Mouse (Mus musculus) intestine, embryonic 16.5 days (tissue): ENCODE measurements at regions not wholly inside any gene's neighbourhood (a gene's known extent, or its start where the extent isn't known, plus 50 kb on each side); places are given as distances from the start of the nearest gene placed in this dataset.

Source experiments
- ATAC-seq: fragments of 200-750 bp; cut with Nextera tagmentation; 2 replicates; pipeline ENCODE4 v1.8.0; 2017; ENCODE audit warnings: moderate TSS enrichment, moderate library complexity
- H3K27ac ChIP-seq: fragments of 300-500 bp; sonication (generic); 2 replicates; pipeline ENCODE4 v1.5.1; 2014; ENCODE audit warnings: mild to moderate bottlenecking, low read length
- H3K27me3 ChIP-seq: fragments of 300-500 bp; sonication (generic); replicated peaks from 2 replicates; pipeline ENCODE4 v1.6.1; 2014; ENCODE audit warnings: low read length, control low read depth, mixed read lengths; ENCODE audit not compliant: control insufficient read depth, insufficient read depth
- H3K36me3 ChIP-seq: fragments of 300-500 bp; sonication (generic); 2 replicates; pipeline ENCODE4 v1.6.1; 2014; ENCODE audit warnings: low read length, control low read depth; ENCODE audit not compliant: control insufficient read depth, insufficient read depth
- H3K4me1 ChIP-seq: fragments of 300-500 bp; sonication (generic); 2 replicates; pipeline ENCODE4 v1.6.1; 2014; ENCODE audit warnings: low read length, control low read depth, mixed read lengths; ENCODE audit not compliant: control insufficient read depth, insufficient read depth
- H3K4me2 ChIP-seq: fragments of 300-500 bp; sonication (generic); 2 replicates; pipeline ENCODE4 v1.6.1; 2014; ENCODE audit warnings: low read depth, low read length, control low read depth
- H3K4me3 ChIP-seq: fragments of 300-500 bp; sonication (generic); 2 replicates; pipeline ENCODE4 v1.5.1; 2014; ENCODE audit warnings: mild to moderate bottlenecking, low read length
- H3K9ac ChIP-seq: fragments of 300-500 bp; sonication (generic); 2 replicates; pipeline ENCODE4 v1.6.1; 2014; ENCODE audit warnings: low read depth, low read length
- H3K9me3 ChIP-seq: fragments of 300-500 bp; sonication (generic); 2 replicates; pipeline ENCODE4 v1.6.1; 2016; ENCODE audit warnings: low read length, control low read depth; ENCODE audit not compliant: control insufficient read depth
- WGBS: fragments of 180-500 bp; shearing (Covaris S2); extraction: QIAGEN DNeasy Blood & Tissue Kit; methylation state at CpG from one replicate; pipeline ENCODE4 v1.1.7; 2014; 5-methylcytosine and 5-hydroxymethylcytosine counted together

DNA sequence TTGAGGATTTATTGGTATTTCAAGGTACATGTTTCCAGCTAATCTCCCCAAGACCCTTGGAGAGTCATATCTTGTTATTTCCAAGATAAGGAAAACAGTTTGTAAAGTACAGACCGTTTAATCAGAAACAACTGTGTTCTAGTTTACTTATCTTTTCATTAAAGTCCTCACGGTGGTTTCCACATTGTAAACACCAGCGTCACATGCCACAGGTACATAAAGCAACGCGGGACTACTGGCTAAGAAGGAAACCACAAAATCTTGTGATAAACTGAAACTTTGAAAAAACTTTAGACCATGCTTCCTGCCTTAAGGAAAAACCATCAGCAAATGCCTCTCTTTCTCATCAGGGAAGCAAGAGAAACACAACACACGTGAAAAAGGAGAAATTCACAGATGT lies 522.4 kb upstream of the Fam174a start:
- H3K9me3 ChIP-seq = no peaks in the 10 kb centered on the region
- ATAC-seq = no peak
- H3K4me2 ChIP-seq = no peak overlapping the region
- H3K9ac ChIP-seq = no peak overlapping the region
- no peaks in the 10 kb centered on the region for H3K36me3 ChIP-seq
- H3K4me1 ChIP-seq = no peaks in the 10 kb centered on the region
- H3K27me3 ChIP-seq = no peaks in the 10 kb centered on the region
- 39% methylated on average over 6 of the region's 6 CpGs for WGBS
- H3K4me3 ChIP-seq = no peak overlapping the region
- H3K27ac ChIP-seq = no peak overlapping the region

DNA sequence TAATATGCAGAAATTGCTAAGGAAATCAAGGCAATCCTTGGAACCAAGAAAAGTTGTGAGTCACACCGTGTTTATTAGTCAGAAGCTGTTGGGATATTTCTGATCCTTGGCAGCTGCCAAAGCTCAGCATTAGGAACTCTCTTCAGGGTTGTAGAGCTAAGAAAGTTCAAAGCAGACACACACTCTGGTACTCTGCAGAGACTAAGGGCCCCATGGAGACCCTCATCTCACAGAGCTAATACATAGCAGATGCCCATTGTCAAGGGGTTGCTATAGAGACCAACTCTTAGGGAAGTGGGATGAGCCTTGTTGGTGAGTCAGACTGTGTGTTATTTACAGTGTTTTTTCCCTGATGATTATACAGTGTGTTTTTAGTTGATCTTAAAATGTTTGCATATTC lies 517.4 kb upstream of the Fam174a start:
- Histone ChIP-seq H3K9me3 (no peaks in the 10 kb centered on the region), H3K9ac (no peak overlapping the region), H3K36me3 (no peaks in the 10 kb centered on the region), H3K27ac (no peak overlapping the region), H3K4me2 (no peak overlapping the region), H3K27me3 (no peaks in the 10 kb centered on the region), H3K4me1 (no peaks in the 10 kb centered on the region), H3K4me3 (no peak overlapping the region)
- no peak for ATAC-seq
- WGBS = 72% methylated on average over 1 of the region's 1 CpGs

DNA sequence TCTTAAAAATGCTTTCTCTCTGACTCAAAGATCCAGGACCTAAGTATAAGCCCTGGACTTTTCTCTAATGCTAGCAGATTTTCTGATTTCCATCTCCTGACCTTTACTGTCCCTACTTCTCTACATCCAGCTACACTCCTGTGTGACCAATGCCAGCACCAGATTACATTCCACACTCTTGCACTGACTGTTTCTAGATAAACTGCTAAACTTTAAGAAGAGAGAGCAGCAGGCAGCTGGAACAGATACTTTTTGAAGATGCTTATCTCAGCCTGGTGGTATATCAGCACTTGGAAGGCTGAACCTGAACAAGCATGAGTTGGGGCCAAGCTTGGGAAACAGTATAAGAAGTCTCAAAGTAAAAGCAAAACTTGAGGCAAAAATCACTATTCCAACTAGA lies 509.7 kb upstream of the Fam174a start:
- H3K36me3 ChIP-seq = no peaks in the 10 kb centered on the region
- no peak overlapping the region for H3K27ac ChIP-seq
- H3K9me3 ChIP-seq = no peaks in the 10 kb centered on the region
- H3K4me3 ChIP-seq = no peak overlapping the region
- no peak overlapping the region for H3K4me2 ChIP-seq
- no peaks in the 10 kb centered on the region for H3K4me1 ChIP-seq
- ATAC-seq = no peak
- H3K9ac ChIP-seq = no peak overlapping the region
- H3K27me3 ChIP-seq = no peaks in the 10 kb centered on the region

DNA sequence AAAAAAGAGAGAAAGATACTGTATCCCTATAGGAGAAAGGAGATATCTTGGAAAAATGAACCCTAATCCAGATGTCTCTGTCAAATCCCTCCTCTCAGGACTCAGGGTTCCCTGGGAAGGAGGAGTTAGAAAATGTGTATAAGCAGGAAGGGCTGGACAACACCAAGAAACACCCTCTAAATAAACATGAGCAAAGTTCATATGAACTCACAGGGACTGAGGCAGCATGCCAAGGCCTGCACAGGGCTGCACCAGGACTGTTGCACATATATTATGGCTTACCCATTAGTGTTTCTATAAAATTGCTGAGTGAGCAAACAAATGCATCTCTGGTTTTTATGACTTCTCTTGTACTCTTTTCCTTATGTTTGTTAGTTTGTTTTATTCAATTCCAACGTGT lies 508.5 kb upstream of the Fam174a start:
- no peak overlapping the region for H3K27ac ChIP-seq
- H3K4me2 ChIP-seq = no peak overlapping the region
- no peaks in the 10 kb centered on the region for H3K27me3 ChIP-seq
- H3K4me3 ChIP-seq = no peak overlapping the region
- no peaks in the 10 kb centered on the region for H3K9me3 ChIP-seq
- WGBS = 34% methylated on average over 1 of the region's 1 CpGs
- H3K36me3 ChIP-seq = no peaks in the 10 kb centered on the region
- H3K4me1 ChIP-seq = no peaks in the 10 kb centered on the region
- H3K9ac ChIP-seq = no peak overlapping the region
- ATAC-seq = peak; percentile 84

DNA sequence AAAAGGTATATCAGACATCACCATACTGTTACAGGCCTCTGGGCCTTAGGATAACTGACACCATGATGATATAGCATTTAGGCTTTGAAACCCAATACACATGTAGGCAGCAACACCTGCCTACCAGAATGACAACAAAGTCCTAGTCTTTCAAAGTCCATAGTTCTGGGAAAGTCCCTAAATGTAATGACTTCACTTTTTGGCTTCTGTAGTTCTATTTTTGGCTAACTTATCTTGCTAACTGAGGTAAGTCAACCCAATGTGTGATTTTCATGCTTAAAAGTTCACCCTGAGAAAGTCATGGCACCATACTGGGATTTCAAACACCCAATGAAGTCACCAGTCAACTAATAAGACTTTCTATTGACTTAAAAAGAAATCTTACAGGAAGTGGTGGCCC lies 485.8 kb upstream of the Fam174a start:
- Histone ChIP-seq H3K4me2 (no peak overlapping the region), H3K9ac (no peak overlapping the region), H3K27ac (no peak overlapping the region), H3K4me3 (no peak overlapping the region), H3K9me3 (no peaks in the 10 kb centered on the region), H3K4me1 (no peaks in the 10 kb centered on the region), H3K36me3 (no peaks in the 10 kb centered on the region), H3K27me3 (no peaks in the 10 kb centered on the region)
- no peak for ATAC-seq

DNA sequence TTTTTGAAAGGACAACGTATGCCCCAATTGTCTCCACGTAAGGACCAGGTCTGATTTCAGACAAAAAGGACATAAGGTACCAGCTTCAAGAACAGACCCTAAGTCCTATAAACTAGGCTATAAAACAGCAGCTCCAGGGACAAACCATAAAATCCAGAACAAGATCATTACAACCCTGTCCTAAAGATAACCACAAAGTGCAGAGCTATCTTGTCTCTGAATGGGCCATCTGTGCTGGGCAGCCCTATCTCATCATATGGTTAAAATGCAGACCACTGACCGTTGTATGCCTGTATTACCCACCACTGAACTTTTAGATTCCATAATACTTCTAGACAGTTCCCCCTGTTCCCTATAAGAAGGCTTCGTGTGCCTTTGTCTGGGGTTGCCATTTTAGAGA lies 477.4 kb upstream of the Fam174a start:
- no peak for ATAC-seq
- 83% methylated on average over 4 of the region's 4 CpGs for WGBS
- no peaks in the 10 kb centered on the region for H3K27me3 ChIP-seq
- no peak overlapping the region for H3K9ac ChIP-seq
- no peak overlapping the region for H3K4me2 ChIP-seq
- no peaks in the 10 kb centered on the region for H3K4me1 ChIP-seq
- H3K36me3 ChIP-seq = no peaks in the 10 kb centered on the region
- no peak overlapping the region for H3K27ac ChIP-seq
- H3K4me3 ChIP-seq = no peak overlapping the region
- no peaks in the 10 kb centered on the region for H3K9me3 ChIP-seq

DNA sequence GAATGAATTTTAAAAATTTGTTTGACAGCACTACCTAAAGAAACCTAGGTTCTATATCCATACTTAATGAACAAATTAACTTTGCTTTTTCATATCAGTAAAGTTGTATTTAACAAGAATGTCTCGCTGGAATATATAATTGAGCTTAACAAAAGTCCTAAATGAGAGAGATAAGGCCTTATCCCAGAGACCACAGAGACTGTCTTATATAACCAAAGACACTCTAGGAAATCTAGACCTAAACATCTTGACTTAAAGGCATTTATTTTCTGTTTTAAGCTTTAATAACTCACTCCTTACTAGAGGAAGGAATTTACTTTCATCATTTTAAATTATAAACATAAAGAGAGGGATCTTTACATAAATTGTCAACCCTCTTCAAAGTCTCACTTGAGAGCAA lies 461.9 kb upstream of the Fam174a start:
- no peaks in the 10 kb centered on the region for H3K4me1 ChIP-seq
- WGBS = 72% methylated on average over 1 of the region's 1 CpGs
- no peaks in the 10 kb centered on the region for H3K36me3 ChIP-seq
- H3K9me3 ChIP-seq = no peaks in the 10 kb centered on the region
- H3K4me3 ChIP-seq = no peak overlapping the region
- H3K4me2 ChIP-seq = no peak overlapping the region
- H3K9ac ChIP-seq = no peak overlapping the region
- no peaks in the 10 kb centered on the region for H3K27me3 ChIP-seq
- H3K27ac ChIP-seq = no peak overlapping the region
- ATAC-seq = no peak

DNA sequence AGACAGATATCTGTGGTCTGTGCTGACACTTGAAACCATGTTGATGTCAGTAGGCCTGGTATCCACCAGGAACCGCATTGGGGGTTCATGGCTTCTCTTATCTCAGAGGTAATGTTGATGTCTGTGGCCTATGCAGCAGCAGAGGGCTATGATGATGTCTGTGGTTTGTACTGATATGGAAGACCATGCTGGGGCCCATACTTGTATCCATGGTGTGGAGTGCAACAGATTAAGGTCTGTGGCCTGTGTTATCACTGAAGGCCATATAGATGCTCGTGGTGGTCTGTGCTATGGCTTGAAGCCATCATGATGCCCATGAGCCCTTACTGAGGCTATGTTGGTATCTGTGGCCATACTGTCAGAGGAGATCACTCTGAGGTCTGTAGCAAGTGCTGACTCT lies 455.0 kb upstream of the Fam174a start:
- 93% methylated on average over 2 of the region's 2 CpGs for WGBS
- Histone ChIP-seq H3K27me3 (no peaks in the 10 kb centered on the region), H3K27ac (no peak overlapping the region), H3K4me2 (no peak overlapping the region), H3K9me3 (no peaks in the 10 kb centered on the region), H3K4me1 (no peaks in the 10 kb centered on the region), H3K9ac (no peak overlapping the region), H3K4me3 (no peak overlapping the region), H3K36me3 (no peaks in the 10 kb centered on the region)
- no peak; the same call in 1 of the 2 replicates for ATAC-seq

DNA sequence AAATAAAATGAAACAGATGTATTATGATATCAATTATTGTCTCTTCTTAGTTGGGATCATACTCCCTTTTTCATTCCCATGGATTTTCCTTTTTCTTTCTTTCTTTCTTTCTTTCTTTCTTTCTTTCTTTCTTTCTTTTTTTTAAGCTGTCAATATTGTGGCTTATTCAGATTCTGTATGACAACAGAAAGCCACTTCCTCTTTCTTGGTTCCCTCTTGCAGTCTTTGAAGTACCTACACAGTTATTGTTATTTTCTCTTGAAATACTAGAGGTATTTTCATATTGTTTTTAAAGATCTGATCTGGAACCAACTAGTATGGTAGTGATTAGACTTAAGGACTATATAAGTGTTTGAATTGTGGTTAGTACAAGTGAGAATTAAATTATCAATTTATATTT lies 444.6 kb upstream of the Fam174a start:
- no peaks in the 10 kb centered on the region for H3K4me1 ChIP-seq
- H3K36me3 ChIP-seq = no peaks in the 10 kb centered on the region
- H3K4me2 ChIP-seq = no peak overlapping the region
- ATAC-seq = no peak
- no peak overlapping the region for H3K4me3 ChIP-seq
- H3K27me3 ChIP-seq = no peaks in the 10 kb centered on the region
- H3K9ac ChIP-seq = no peak overlapping the region
- no peak overlapping the region for H3K27ac ChIP-seq
- no peaks in the 10 kb centered on the region for H3K9me3 ChIP-seq

DNA sequence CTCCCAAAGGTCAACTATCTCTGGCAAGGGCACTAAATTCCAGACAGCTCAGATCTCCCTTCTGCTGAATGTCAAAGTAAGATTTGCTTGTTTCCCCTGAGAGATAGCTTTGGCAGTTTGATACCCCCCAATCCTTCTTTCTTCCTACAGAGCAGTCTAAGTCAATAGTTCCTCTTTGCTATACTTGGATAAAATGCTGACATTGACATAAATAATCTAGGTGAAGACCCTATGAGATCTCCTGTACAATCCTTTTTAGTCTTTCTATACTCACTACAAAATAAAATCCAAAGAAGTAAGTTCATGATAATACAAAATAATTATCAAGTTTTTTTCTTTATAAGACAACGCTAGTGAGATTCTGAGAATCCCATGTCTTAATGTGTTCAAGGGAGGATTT lies 432.9 kb upstream of the Fam174a start:
- H3K27me3 ChIP-seq = no peaks in the 10 kb centered on the region
- H3K36me3 ChIP-seq = no peaks in the 10 kb centered on the region
- H3K4me2 ChIP-seq = no peak overlapping the region
- H3K9ac ChIP-seq = no peak overlapping the region
- no peaks in the 10 kb centered on the region for H3K9me3 ChIP-seq
- H3K4me1 ChIP-seq = no peaks in the 10 kb centered on the region
- no peak for ATAC-seq
- WGBS = 93% methylated on average over 1 of the region's 1 CpGs
- H3K27ac ChIP-seq = no peak overlapping the region
- no peak overlapping the region for H3K4me3 ChIP-seq
